Mouse (Mus musculus) embryonic fibroblast, embryonic 13.5 days (primary cell): Measurements from ENCODE around the gene Casp3.

Experiments used
- CTCF ChIP-seq: IDR thresholded peaks from 2 replicates; pipeline ENCODE4 v1.5.1; 2011; ENCODE audit warnings: mild to moderate bottlenecking, control low read depth, low read length, moderate library complexity, borderline replicate concordance; ENCODE audit not compliant: insufficient read depth
- POLR2A ChIP-seq: IDR thresholded peaks from 2 replicates; pipeline ENCODE4 v1.6.1; 2011; ENCODE audit warnings: low read depth, mild to moderate bottlenecking, control low read depth, low read length, moderate library complexity

GRCm38 (mm10) chr8:46597411-46597810 lies 19.7 kb upstream of the Casp3 start:
- no peak for TF ChIP-seq CTCF
- no peak for TF ChIP-seq POLR2A
